Mouse (Mus musculus) urinary bladder, adult 18-20 months (tissue): ENCODE results near the gene Sapcd1.
A peak's percentile ranks its signal among the peaks of the same experiment; 100 is the strongest.
"Not testable (repeated sequence)": the region's sequence is repeated elsewhere in the genome, so short reads cannot be mapped to it uniquely, and the experiment has no call there.

Experiments
- DNase-seq, 2 experiments: peaks; one replicate each; pipeline ENCODE4 v3.0.0; 2022; ENCODE audit warnings: low spot score in 2 of 2, mixed read lengths in 2 of 2

Gene Sapcd1

DNA sequence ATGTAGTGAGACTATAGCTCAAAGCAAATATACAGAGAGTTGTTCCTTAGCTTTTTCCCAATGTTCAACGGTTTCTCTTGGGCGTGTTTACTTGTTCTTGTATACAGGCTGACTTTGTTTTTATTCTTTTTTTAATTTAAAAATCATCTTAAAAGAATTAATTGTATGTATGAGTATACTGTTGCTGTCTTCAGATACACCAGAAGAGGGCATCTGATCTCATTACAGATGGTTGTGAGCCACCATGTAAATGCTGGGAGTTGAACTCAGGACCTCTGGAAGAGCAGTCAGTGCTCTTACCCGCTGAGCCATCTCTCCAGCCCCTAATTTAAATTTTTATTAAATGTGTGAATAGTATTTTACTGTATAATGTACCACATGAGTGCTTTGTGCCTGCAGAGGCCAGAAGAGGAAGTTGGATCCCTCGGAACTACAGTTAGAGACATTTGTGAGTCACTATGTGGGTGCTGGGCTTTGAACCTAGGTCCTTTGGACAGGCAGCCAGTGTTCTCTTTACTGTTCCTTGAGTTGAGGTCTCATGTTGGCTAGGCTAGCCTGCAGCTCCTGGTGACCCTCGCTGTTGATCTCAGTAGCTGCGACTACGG, 20.3 kb downstream of the Sapcd1 start:
- no peak for DNase-seq

DNA sequence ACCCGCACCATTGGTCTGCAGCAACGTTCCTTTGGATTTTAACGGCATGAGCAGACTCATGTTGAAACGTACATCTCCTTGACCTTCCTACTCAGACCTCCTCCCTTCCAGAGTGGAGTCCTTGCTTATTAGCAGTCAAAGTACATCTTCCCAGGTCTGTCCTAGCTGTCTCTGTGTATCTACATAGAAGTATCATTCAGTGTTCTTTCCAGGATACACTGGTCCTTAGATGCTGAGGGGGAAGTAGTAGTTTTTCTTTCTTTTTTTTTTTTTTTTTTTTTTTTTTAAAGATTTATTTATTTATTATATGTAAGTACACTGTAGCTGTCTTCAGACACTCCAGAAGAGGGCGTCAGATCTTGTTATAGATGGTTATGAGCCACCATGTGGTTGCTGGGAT, 21.9 kb downstream of the Sapcd1 start:
- not testable (repeated sequence) for DNase-seq

DNA sequence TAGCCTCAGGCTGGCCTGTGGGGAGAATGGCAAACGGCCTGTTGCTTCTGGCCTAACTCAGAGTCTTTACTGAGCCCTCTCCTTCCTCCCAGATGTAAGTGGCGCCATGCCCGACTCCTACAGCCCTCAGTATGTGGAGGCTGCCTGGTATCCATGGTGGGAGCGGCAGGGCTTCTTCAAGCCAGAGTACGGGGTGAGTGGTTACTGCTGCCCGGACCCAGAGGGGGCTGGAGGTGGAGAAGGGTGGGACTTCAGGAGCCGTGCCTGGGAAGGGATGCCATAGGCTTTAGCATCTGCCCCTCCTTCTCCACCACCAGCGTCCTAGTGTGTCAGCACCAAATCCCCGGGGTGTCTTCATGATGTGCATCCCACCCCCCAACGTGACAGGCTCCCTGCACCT, 22.7 kb downstream of the Sapcd1 start:
- no peak for DNase-seq

DNA sequence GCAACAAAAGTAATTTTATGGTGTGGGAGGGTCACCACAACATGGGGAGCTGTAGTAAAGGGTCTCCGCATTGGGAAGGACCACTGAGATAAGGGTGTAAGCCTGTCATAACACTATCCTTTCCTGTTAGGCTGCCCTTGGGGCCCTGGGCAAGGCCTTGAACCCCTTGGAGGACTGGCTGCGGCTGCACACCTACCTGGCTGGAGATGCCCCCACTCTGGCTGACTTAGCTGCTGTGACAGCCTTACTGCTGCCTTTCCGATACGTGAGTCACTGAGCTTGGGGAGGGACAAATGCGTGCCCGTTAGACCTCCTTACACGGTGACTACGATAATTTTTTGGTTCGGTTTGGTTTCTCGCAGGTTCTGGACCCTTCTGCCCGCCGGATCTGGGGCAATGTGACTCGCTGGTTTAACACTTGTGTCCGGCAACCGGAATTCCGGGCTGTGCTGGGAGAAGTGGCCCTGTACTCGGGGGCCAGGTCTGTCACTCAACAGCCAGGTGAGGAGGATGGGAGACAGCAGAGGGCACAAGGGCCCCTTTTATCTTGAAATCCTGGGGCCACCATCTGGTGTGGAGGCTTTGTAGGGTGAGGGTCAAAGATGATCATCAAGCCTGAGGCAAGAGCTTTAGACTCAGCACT, 23.6 kb downstream of the Sapcd1 start:
- DNase-seq, result no peak

DNA sequence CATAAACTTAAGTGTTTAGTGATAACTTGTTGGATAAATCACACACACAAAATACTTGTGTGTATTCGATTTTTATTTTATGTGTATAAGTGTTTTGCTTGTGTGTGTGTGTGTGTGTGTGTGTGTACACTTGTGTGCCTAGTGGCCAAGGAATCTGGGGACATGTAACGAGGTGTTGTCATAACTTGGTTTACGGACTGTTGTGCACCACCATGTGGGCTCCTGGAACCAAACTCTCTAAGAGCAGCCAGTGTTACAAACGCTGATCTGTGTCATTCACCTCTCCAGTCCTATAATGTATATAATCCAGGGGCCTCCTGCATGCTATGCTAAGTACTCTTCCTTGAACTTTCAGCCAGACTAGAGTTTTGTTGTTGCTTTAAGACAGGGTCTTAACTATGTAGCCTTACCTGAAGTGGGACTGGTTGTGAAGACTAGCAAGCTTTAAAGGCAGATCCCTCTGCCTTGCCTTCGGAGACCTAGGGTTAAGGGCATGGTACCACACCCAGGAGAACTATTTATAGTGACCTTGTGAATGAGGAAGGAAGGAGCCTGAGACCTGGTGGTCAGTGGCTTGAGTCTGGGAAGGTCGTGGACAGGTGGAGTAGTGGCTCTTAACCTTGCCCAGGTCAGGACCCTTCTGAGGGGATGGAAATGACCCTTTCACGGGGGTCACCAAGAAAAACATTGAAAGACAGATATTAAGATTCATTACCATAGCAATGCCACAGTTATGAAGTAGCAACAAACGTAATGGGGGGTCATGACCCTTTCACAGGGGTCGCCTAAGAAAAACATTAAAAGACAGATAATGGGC, 24.6 kb downstream of the Sapcd1 start:
- no peak for DNase-seq

DNA sequence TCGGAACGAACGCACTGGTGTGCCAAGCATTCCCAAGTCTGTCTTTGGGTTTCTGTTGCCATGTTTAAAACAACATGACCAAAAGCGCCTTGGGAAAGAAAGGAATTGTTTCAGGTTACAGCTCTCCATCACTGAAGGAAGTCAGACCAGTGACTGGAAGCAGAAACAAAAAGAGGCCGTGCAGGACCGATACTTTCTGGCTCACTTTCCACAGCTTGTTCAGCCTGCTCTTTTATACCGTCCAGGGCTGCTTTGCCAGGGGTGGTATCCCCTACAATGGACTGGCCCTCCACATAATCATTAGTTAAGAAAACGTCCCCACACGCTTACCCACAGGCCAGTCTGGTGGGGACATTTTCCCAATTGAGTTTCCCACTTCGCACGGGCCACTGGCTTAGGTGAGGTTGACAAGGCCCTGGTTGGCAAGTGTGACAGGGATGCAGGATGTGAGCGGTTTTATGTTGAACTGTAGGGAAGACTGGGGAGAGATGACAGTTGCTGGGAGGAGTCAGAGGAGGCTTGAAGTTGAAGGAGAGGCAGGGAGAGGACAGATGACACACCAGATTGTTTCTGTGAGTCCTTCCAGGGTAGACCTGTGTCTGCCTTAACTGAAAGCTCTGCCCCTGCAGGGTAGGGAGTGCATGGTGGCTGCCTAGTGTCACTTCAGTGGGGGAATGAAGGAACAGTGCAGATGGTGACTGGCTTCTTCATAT, 25.5 kb downstream of the Sapcd1 start:
- DNase-seq, result no peak

DNA sequence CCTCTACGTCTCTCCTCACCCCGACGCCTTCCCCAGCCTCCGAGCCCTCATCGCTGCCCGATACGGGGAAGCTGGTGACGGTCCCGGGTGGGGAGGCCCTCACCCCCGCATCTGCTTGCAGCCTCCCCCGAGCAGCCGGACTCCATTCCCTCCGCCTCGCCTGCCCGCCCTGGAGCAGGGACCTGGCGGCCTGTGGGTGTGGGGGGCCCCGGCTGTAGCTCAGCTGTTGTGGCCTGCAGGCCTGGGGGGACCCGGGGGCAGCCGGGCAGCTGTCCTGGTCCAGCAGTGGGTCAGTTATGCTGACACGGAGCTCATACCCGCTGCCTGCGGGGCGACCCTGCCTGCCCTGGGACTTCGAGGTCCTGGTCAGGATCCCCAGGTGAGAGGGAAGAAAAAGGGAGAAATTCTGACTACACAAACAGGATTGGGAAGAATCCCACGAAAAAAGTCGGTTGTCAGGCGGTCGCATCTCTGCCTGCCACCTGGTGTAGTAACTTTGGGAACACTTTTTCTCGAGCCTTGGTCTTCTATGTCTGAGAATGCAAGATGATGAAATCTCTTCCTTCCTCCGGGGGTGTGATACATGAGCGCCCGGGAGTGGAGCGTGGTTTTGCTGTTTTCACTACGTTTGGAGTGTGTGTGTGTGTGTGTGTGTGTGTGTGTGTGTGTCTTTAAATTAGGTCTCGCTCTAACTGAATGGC, 26.2 kb downstream of the Sapcd1 start:
- no peak for DNase-seq

DNA sequence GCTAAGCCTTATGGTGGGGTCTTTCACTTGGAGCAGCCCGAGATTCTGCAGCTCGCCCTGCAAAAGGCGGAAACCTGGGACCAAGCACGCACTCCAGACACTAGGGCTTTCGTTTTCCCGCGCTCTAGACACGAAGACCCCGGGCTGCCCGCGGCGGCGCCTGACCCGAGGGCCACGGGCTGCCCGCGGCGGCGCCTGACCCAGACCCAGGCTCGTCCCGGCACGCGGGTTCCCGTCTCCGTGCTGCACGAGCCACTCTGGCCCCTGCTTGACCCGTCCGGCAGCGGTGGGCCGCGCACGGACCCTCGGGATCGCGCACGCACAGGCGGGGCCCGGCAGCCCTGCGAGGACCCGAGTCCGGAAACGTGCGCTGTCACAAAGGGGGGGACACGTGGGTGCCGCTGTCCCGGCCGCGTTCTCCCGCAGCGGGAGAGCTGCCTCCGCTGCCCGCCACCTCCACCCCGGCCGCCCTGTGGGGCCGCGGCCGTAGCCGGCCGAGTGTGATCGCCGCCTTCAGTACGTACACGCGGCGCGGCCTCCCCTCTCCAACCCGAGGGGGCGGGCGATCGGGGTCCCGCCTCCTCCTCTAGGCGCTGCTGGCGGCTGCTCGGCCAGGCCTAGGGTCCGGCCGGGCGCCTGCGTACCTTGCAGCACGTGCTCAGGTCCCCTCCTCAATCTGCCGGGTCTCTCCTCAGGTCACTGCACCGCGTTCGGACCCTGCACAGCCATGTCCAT, 26.9 kb downstream of the Sapcd1 start, which contains the start of gene Vars:
TSS of gene Vars (plus strand) at position 271 of the 735 bp plus-strand sequence.
- DNase-seq, result peak; percentile 82 to 92

DNA sequence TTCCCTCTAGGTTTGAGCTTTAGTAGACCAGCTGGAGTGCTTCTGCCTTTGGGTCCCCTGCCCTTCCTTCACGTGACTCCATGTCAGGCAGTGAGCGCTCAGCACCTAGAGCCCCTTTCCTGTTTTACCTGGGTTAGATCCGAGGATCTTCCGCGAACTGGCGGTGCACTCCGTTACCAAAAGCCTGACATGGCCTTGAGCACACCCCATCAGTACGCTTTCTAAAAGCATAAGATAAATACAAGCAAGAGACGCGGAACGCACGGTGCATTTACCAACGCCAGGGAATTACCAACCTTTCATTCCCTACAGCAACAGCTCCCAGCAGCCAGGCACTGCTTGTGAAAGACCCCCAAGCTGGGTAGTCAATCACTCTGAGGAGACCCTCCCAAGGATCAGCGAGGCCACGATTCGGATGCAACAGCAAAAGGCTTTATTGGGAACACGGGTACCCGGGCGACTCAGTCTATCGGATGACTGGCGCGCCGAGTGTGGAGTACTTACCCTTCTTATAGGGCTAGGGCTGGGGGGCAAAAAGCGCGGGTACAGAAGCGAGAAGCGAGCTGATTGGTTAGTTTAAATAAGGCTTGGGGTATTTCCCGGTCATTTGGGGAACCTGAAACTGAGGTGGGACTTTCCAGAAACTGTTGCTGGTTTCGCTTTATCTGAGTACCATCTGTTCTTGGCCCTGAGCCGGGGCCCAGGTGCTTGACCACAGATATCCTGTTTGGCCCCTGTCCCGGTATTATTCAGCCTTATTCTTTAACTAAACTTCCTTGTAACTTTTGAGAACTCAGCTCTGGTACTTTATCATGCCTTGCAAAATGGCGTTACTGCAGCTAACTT, 27.7 kb downstream of the Sapcd1 start:
- DNase-seq, result not testable (repeated sequence)

DNA sequence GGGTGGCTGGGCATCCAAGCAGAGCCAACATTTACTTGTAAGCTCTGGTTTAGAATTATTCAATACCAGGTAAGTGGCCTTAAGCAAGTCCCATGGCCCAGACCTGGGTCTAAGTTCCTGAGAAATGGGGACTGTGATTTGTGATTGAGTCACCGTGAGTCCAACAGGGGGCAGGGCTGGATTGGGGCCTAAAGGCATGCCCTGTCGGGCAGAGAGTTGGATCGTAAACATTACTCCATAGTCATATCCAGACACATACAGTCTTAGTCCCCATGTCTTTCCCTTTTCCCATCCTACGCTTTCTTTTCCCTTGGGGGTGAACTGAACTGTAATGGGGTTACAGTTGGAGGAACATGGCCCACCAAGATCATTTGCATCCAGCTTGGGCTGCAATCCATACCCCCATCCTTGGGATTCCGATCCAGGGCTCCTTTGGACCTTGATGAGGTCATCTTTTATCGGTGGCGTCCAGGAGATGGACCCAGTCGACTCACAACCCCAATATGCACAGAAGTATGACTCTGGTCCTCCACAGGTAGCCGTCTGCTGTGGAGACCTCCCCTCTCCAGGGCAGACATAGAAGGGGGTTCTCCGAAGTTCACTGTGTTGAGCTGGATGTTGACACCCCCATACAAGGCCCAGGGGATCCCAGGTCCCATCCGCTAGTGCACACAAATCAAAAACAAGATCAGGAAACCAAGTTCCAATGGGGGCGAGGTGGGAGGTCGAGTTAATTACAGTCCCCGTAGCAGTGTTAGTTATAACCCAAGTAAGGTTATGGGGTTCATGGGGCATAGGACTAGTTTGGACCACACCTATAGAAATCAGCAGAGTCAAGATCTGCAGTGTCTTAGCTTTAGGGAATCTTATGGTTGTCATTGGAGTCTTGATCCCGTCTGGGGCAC, 29.0 kb downstream of the Sapcd1 start:
- DNase-seq, result no peak

DNA sequence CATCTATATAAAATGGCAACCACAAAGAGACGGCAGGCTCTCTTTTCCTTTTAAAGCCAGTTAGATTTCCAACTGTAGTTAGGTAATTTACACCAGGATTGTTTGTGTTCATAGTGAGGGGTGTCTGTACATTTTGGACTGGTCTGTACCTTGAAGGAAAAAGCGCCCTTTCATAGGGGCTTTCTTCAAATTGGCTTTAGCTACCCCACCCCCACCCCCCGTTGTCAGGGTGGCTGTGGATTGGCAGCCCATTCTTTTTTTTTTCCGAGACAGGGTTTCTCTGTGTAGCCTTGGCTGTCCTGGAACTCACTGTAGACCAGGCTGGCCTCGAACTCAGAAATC, 30.7 kb downstream of the Sapcd1 start:
- DNase-seq, result no peak

DNA sequence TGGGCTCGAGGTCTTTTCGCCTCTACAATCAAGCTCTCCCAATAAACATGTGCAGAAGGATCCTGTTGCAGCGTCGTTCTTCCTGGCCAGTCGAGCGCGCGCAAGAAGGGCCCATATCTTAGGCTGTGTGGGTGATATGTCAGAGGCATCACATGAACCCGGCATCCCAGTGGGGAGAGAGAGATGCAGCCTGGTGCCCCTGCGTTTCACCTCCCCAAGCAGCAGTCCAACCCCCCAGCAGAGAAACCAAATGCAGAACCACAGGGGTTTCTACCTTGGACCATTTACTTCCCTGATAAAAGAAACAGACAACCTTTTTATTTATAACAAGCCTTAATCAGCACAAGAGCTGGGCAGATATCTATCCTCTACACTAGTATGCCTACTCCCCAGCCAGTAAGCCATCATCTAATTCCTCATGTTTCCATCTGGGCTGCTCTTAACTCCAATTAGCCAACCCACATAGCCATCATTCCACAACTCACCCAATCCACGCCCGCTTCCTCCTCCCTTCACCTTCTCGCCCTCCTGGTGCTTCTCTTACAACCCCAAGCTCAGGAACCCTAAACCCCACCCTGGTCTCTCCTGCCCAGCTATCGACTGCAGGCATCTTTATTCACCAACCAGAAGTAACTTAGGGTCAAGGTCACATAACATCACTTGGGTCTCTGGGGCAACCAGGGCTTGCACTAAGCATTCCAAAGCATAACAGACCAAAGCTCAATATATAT, 31.2 kb downstream of the Sapcd1 start:
- no peak for DNase-seq

DNA sequence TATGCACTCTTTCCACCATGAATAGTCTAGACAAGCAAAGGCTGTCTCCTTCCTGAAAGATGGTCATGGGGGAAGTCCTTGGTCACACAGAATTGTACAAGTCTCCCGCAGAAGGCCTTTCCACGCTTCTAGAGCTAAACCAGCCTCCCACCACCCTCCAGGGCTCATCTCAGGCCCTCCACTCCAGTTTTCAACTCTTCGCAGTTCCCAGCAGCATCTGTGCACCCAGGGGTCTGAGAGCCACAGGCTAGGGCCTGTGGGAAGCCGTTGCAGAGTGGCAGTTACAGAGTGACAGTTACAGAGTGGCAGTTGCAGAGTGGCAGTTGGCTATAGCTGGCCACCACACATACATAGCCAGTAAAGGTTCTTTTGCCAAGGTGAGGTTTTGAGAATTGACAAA, 31.9 kb downstream of the Sapcd1 start:
- not testable (repeated sequence) for DNase-seq

DNA sequence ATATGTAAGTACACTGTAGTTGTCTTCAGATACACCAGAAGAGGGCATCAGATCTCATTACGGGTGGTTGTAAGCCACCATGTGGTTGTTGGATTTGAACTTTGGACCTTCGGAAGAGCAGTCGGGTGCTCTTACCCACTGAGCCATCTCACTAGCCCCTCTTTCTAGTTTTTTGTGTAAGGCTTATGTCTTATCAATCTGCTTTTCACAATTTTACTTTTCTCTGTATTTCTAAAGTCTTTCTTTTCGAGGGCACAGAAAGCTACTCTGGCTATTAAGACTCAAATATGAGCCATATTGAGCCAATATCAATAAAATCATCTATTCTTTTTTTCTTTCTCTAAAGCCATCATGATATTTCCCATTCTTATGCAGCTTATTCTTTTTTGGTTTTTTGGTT, 32.6 kb downstream of the Sapcd1 start:
- not testable (repeated sequence) for DNase-seq

DNA sequence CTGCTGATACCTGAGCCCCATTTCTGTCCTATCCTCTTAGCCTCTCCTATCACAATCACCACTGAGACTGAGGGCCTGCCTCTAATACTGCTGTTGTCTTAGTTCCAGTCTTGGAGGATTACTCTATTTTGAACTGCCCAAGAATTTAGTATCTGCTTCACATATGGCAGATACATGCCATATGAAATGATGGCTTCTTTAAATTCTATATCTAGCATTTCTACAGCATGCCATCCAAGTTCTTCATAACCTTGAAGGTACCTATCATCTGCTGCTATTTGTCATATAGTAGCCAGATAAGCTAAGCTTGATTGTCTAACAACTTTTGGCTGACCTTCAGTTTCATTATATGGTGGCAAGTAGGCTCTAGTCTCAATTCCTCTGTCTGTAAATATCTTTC, 33.1 kb downstream of the Sapcd1 start:
- DNase-seq, result no peak

DNA sequence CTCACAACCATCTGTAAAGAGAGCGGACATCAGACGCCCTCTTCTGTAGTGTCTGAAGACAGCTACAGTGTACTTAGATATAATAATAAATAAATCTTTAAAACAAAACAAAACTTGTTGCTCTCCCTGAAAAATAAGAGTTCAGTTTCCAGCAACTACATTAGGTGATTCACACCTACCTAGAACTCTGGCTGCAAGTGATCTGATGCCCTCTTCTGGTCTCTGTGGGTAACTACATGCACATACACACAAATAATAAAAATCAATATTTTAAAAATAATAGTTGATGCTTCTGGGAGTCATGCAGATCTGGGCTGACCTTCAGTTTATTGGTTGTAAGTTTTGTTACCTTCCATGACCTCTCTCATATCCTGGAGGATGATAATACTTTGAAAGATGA, 43.6 kb downstream of the Sapcd1 start:
- no peak for DNase-seq

DNA sequence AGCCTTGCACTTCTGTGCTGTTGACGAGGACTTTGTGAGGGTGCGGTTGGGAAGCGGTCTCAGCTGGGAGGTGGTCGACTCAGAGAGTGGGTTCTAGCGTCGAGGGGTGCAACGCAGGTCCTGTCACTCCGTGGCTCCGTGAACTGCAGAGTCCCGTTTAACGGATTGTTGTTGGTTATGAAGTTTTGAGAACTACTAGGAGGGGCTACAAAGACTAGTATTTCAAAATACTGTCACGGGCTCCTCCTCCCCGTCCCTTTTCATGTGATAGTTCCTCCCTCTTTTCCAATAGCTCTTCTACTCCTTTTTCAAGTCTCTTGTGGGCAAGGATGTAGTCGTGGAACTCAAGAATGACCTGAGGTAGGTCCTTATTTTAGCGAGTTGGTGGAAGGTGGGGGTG, 45.5 kb downstream of the Sapcd1 start:
- DNase-seq, result no peak

DNA sequence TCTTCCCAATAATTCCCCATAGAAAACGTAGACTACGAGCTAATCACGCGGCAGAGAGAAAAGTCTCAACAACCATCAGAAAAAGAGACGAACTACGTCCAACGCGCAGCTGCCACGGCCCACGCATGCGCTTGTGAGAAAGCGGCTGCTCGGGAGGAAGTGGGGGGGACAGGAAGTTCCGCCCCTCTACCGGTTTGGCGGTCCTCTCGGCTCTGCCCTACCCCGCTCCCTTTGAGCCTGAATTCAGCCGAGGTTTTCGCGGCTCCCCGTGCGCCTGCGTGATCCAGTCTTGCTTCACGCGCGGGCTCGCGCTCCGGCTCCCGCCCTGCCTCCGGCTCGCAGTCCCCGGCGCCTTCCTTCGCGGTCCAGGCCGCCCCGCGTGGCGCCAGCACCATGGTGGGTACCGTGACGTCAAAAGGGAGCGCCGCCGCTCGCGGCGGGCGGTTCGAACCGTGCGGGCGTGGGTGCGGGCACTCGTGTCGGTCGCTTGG, 46.1 kb downstream of the Sapcd1 start, which contains the start of gene Lsm2:
TSS of gene Lsm2 (plus strand) at position 173 of the 491 bp plus-strand sequence.
- DNase-seq, result peak; percentile 88 to 94
